Mouse (Mus musculus): ENCODE data around the gene Nanp. TPM values are rescaled to one million over a fixed set of nuclear protein-coding genes. Genes with fewer than 3 reads are reported as not detected.

Nanp gene
- polyA plus RNA-seq, 1 experiment from 2014 or later, result 49.4 TPM

GRCm38 (mm10) chr2:151009515-151010085 lies 29.6 kb downstream of the Nanp start:
- 81% methylated on average over 1 of the region's 1 CpGs for WGBS
- Histone ChIP-seq H3K4me1 (peaks cover 20% of the 10 kb centered on the region; the same call in 1 of the 2 replicates), H3K4me2 (replicated peaks) (peak overlapping the region; percentile 88), H3K9ac (peak overlapping the region; percentile 86; the same call in 1 of the 2 replicates), H3K36me3 (no peaks in the 10 kb centered on the region), H3K4me3 (peak overlapping the region; percentile 71), H3K9me3 (no peaks in the 10 kb centered on the region), H3K27me3 (no peaks in the 10 kb centered on the region), H3K27ac (no peak overlapping the region)
- ATAC-seq (ENCODE audit: low FRiP score, low read depth), result peak; percentile 52

- Histone ChIP-seq H3K27ac (peak overlapping the region; percentile 72; the same call in 1 of the 2 replicates), H3K4me3 (peak overlapping the region; percentile 71), H3K9ac (peak overlapping the region; percentile 86), H3K4me2 (replicated peaks) (peak overlapping the region; percentile 88), H3K4me1 (peaks cover 20% of the 10 kb centered on the region; the same call in 1 of the 2 replicates), H3K27me3 (no peaks in the 10 kb centered on the region), H3K36me3 (no peaks in the 10 kb centered on the region), H3K9me3 (no peaks in the 10 kb centered on the region)
- peak; percentile 97 for ATAC-seq (ENCODE audit: low FRiP score, low read depth)
- 0% methylated on average over 51 of the region's 57 CpGs for WGBS
These were observed 30.2 kb downstream of the Nanp start for GRCm38 (mm10) chr2:151008939-151009509.

GRCm38 (mm10) chr2:151008517-151008932 lies 30.7 kb downstream of the Nanp start:
- Histone ChIP-seq H3K4me3 (peak overlapping the region; percentile 71), H3K27ac (peak overlapping the region; percentile 72; the same call in 1 of the 2 replicates), H3K9me3 (no peaks in the 10 kb centered on the region), H3K9ac (peak overlapping the region; percentile 86), H3K36me3 (no peaks in the 10 kb centered on the region), H3K4me2 (replicated peaks) (peak overlapping the region; percentile 88), H3K4me1 (peaks cover 20% of the 10 kb centered on the region; the same call in 1 of the 2 replicates), H3K27me3 (no peaks in the 10 kb centered on the region)
- under 1% methylated on average over 21 of the region's 21 CpGs for WGBS
- ATAC-seq (ENCODE audit: low FRiP score, low read depth), result no peak; the same call in 1 of the 2 replicates

GRCm38 (mm10) chr2:151008006-151008405 lies 31.2 kb downstream of the Nanp start:
- Histone ChIP-seq H3K4me3 (peak overlapping the region; percentile 71), H3K4me2 (replicated peaks) (peak overlapping the region; percentile 88), H3K9me3 (no peaks in the 10 kb centered on the region), H3K27ac (no peak overlapping the region), H3K36me3 (no peaks in the 10 kb centered on the region), H3K4me1 (peaks cover 20% of the 10 kb centered on the region; the same call in 1 of the 2 replicates), H3K9ac (peak overlapping the region; percentile 86), H3K27me3 (no peaks in the 10 kb centered on the region)
- ATAC-seq (ENCODE audit: low FRiP score, low read depth), result no peak
- 27% methylated on average over 6 of the region's 6 CpGs for WGBS

- 79% methylated on average over 5 of the region's 5 CpGs for WGBS
- Histone ChIP-seq H3K4me3 (no peak overlapping the region), H3K9ac (no peak overlapping the region), H3K27me3 (no peaks in the 10 kb centered on the region), H3K9me3 (no peaks in the 10 kb centered on the region), H3K4me2 (replicated peaks) (no peak overlapping the region), H3K4me1 (peaks cover 20% of the 10 kb centered on the region; the same call in 1 of the 2 replicates), H3K27ac (no peak overlapping the region), H3K36me3 (no peaks in the 10 kb centered on the region)
- ATAC-seq (ENCODE audit: low FRiP score, low read depth), result no peak
These were observed 32.8 kb downstream of the Nanp start for GRCm38 (mm10) chr2:151006281-151006945.

- H3K9me3 ChIP-seq, result no peaks in the 10 kb centered on the region
- H3K4me3 ChIP-seq, result no peak overlapping the region
- H3K4me2 ChIP-seq (replicated peaks), result no peak overlapping the region
- H3K4me1 ChIP-seq, result peaks cover 22% of the 10 kb centered on the region
- ATAC-seq (ENCODE audit: low FRiP score, low read depth), result no peak
- no peak overlapping the region for H3K27ac ChIP-seq
- WGBS, result 90% methylated on average over 10 of the region's 10 CpGs
- no peaks in the 10 kb centered on the region for H3K27me3 ChIP-seq
- H3K9ac ChIP-seq, result no peak overlapping the region
- no peaks in the 10 kb centered on the region for H3K36me3 ChIP-seq
These were observed 34.8 kb downstream of the Nanp start for GRCm38 (mm10) chr2:151004390-151004789.

- Histone ChIP-seq H3K36me3 (no peaks in the 10 kb centered on the region), H3K4me1 (peaks cover 28% of the 10 kb centered on the region), H3K27me3 (no peaks in the 10 kb centered on the region), H3K4me2 (replicated peaks) (no peak overlapping the region), H3K9ac (no peak overlapping the region), H3K27ac (no peak overlapping the region), H3K9me3 (no peaks in the 10 kb centered on the region), H3K4me3 (no peak overlapping the region)
- WGBS, result 86% methylated on average over 6 of the region's 6 CpGs
- ATAC-seq (ENCODE audit: low FRiP score, low read depth), result no peak
These were observed 35.4 kb downstream of the Nanp start for GRCm38 (mm10) chr2:151003796-151004195.

GRCm38 (mm10) chr2:151001619-151002175 lies 37.5 kb downstream of the Nanp start:
- Histone ChIP-seq H3K27ac (no peak overlapping the region), H3K27me3 (no peaks in the 10 kb centered on the region), H3K4me1 (peaks cover 20% of the 10 kb centered on the region), H3K9me3 (no peaks in the 10 kb centered on the region), H3K36me3 (no peaks in the 10 kb centered on the region), H3K4me3 (no peak overlapping the region), H3K4me2 (replicated peaks) (no peak overlapping the region), H3K9ac (no peak overlapping the region)
- 84% methylated on average over 5 of the region's 5 CpGs for WGBS
- ATAC-seq (ENCODE audit: low FRiP score, low read depth), result no peak

GRCm38 (mm10) chr2:151000402-151001178 lies 38.6 kb downstream of the Nanp start:
- H3K9me3 ChIP-seq, result no peaks in the 10 kb centered on the region
- no peak overlapping the region for H3K4me3 ChIP-seq
- peaks cover 17% of the 10 kb centered on the region for H3K4me1 ChIP-seq
- H3K9ac ChIP-seq, result no peak overlapping the region
- H3K27me3 ChIP-seq, result no peaks in the 10 kb centered on the region
- ATAC-seq (ENCODE audit: low FRiP score, low read depth), result peak; percentile 54; the same call in 1 of the 2 replicates
- H3K27ac ChIP-seq, result no peak overlapping the region
- WGBS, result 49% methylated on average over 7 of the region's 7 CpGs
- H3K36me3 ChIP-seq, result no peaks in the 10 kb centered on the region
- no peak overlapping the region for H3K4me2 ChIP-seq (replicated peaks)

- no peak overlapping the region for H3K27ac ChIP-seq
- 36% methylated on average over 3 of the region's 3 CpGs for WGBS
- 0 out of 2 replicates have a peak overlapping the region, but pooled peaks have one; percentile 5 for H3K9ac ChIP-seq
- H3K9me3 ChIP-seq, result no peaks in the 10 kb centered on the region
- no peak overlapping the region for H3K4me2 ChIP-seq (replicated peaks)
- ATAC-seq (ENCODE audit: low FRiP score, low read depth), result peak; percentile 24; the same call in 1 of the 2 replicates
- peaks cover 17% of the 10 kb centered on the region for H3K4me1 ChIP-seq
- no peaks in the 10 kb centered on the region for H3K36me3 ChIP-seq
- H3K4me3 ChIP-seq, result no peak overlapping the region
- no peaks in the 10 kb centered on the region for H3K27me3 ChIP-seq
These were observed 40.2 kb downstream of the Nanp start for GRCm38 (mm10) chr2:150999021-150999420.

GRCm38 (mm10) chr2:150997618-150998017 lies 41.6 kb downstream of the Nanp start:
- Histone ChIP-seq H3K4me2 (replicated peaks) (no peak overlapping the region), H3K36me3 (no peaks in the 10 kb centered on the region), H3K27ac (no peak overlapping the region), H3K4me1 (peaks cover 17% of the 10 kb centered on the region), H3K9ac (no peak overlapping the region), H3K9me3 (no peaks in the 10 kb centered on the region), H3K27me3 (no peaks in the 10 kb centered on the region), H3K4me3 (no peak overlapping the region)
- ATAC-seq (ENCODE audit: low FRiP score, low read depth), result no peak
- WGBS, result 53% methylated on average over 5 of the region's 5 CpGs

Measured in limb, embryonic 13.5 days (tissue).